Mouse (Mus musculus): Measurements from ENCODE around the gene Rita1. TPM values are rescaled to one million over a fixed set of nuclear protein-coding genes. Genes with fewer than 3 reads are reported as not detected.

Rita1 gene
- total and polyA plus RNA-seq, 2 experiments from 2014 or later = 24.1 to 28.6 TPM

- no peak for DNase-seq
- Histone ChIP-seq H3K9ac (no peak overlapping the region), H3K9me3 (ENCODE audit: low read length) (no peaks in the 10 kb centered on the region), H3K4me3 (ENCODE audit: low read depth, low read length) (no peak overlapping the region), H3K27ac (ENCODE audit: low read depth, low read length) (no peak overlapping the region), H3K36me3 (ENCODE audit: insufficient read depth) (no peaks in the 10 kb centered on the region), H3K27me3 (ENCODE audit: insufficient read depth, low read length) (no peaks in the 10 kb centered on the region), H3K4me1 (ENCODE audit: insufficient read depth) (no peaks in the 10 kb centered on the region), H3K4me2 (ENCODE audit: low read depth) (no peak overlapping the region)
- TF ChIP-seq CTCF (IDR thresholded peaks at IDR 0.05; ENCODE audit: low read depth) = no peak
- no peak for ATAC-seq
- WGBS = 94% methylated on average over 12 of the region's 12 CpGs
These were observed 10.2 kb downstream of the Rita1 start for GRCm38 (mm10) chr5:120602210-120602609.

- Histone ChIP-seq H3K27me3 (ENCODE audit: insufficient read depth, low read length) (no peaks in the 10 kb centered on the region), H3K4me2 (ENCODE audit: low read depth) (no peak overlapping the region), H3K27ac (ENCODE audit: low read depth, low read length) (no peak overlapping the region), H3K4me1 (ENCODE audit: insufficient read depth) (no peaks in the 10 kb centered on the region), H3K9ac (no peak overlapping the region), H3K36me3 (ENCODE audit: insufficient read depth) (no peaks in the 10 kb centered on the region), H3K9me3 (ENCODE audit: low read length) (no peaks in the 10 kb centered on the region), H3K4me3 (ENCODE audit: low read depth, low read length) (no peak overlapping the region)
- DNase-seq (no peak), ATAC-seq (no peak)
- WGBS = 63% methylated on average over 11 of the region's 11 CpGs
- TF ChIP-seq CTCF (IDR thresholded peaks at IDR 0.05; ENCODE audit: low read depth) = peak; percentile 60
These were observed 11.3 kb downstream of the Rita1 start for GRCm38 (mm10) chr5:120600946-120601668.

- 95% methylated on average over 6 of the region's 6 CpGs for WGBS
- no peak overlapping the region for H3K4me2 ChIP-seq (ENCODE audit: low read depth)
- no peaks in the 10 kb centered on the region for H3K36me3 ChIP-seq (ENCODE audit: insufficient read depth)
- no peaks in the 10 kb centered on the region for H3K9me3 ChIP-seq (ENCODE audit: low read length)
- DNase-seq = no peak
- no peak overlapping the region for H3K27ac ChIP-seq (ENCODE audit: low read depth, low read length)
- H3K9ac ChIP-seq = no peak overlapping the region
- H3K27me3 ChIP-seq (ENCODE audit: insufficient read depth, low read length) = no peaks in the 10 kb centered on the region
- no peak for TF ChIP-seq CTCF (IDR thresholded peaks at IDR 0.05; ENCODE audit: low read depth)
- no peak overlapping the region for H3K4me3 ChIP-seq (ENCODE audit: low read depth, low read length)
- no peaks in the 10 kb centered on the region for H3K4me1 ChIP-seq (ENCODE audit: insufficient read depth)
- no peak for ATAC-seq
These were observed 12.8 kb downstream of the Rita1 start for GRCm38 (mm10) chr5:120599625-120600024.

- no peak overlapping the region for H3K27ac ChIP-seq (ENCODE audit: low read depth, low read length)
- H3K9me3 ChIP-seq (ENCODE audit: low read length) = no peaks in the 10 kb centered on the region
- no peaks in the 10 kb centered on the region for H3K4me1 ChIP-seq (ENCODE audit: insufficient read depth)
- no peak overlapping the region for H3K4me2 ChIP-seq (ENCODE audit: low read depth)
- ATAC-seq (no peak), DNase-seq (no peak)
- H3K36me3 ChIP-seq (ENCODE audit: insufficient read depth) = no peaks in the 10 kb centered on the region
- TF ChIP-seq CTCF (IDR thresholded peaks at IDR 0.05; ENCODE audit: low read depth) = no peak
- no peak overlapping the region for H3K9ac ChIP-seq
- 85% methylated on average over 6 of the region's 6 CpGs for WGBS
- H3K4me3 ChIP-seq (ENCODE audit: low read depth, low read length) = no peak overlapping the region
- no peaks in the 10 kb centered on the region for H3K27me3 ChIP-seq (ENCODE audit: insufficient read depth, low read length)
These were observed 17.9 kb downstream of the Rita1 start for GRCm38 (mm10) chr5:120594485-120594884.

DNA sequence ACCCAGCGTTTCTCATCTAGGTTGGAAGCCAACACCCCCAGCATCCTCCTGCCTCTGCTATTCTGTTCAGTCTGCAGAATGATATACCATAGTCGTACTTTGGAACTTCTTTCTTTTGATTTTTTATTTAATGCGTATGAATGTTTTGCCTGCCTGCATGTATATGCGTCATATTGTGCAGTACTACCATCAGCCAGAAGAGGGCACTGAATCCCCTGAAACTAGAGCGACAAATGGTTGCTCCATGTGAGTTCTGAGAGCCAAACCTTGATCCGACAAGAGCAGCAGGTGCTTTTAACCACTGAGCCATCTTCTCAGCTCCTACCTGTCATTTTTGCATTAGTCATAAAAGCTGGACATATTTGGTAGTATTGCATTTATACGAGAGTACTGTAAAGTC is 20.2 kb downstream of the Rita1 start:
- no peaks in the 10 kb centered on the region for H3K36me3 ChIP-seq (ENCODE audit: insufficient read depth)
- DNase-seq = no peak

GRCm38 (mm10) chr5:120590356-120591010 is 21.9 kb downstream of the Rita1 start:
- no peaks in the 10 kb centered on the region for H3K36me3 ChIP-seq (ENCODE audit: insufficient read depth)
- peaks cover 15% of the 10 kb centered on the region for H3K4me1 ChIP-seq (ENCODE audit: insufficient read depth)
- H3K4me2 ChIP-seq (ENCODE audit: low read depth) = no peak overlapping the region
- no peaks in the 10 kb centered on the region for H3K27me3 ChIP-seq (ENCODE audit: insufficient read depth, low read length)
- H3K9ac ChIP-seq = no peak overlapping the region
- peak; percentile 56 for TF ChIP-seq CTCF (IDR thresholded peaks at IDR 0.05; ENCODE audit: low read depth)
- ATAC-seq (no peak), DNase-seq (no peak)
- WGBS = 76% methylated on average over 16 of the region's 16 CpGs
- no peak overlapping the region for H3K27ac ChIP-seq (ENCODE audit: low read depth, low read length)
- H3K9me3 ChIP-seq (ENCODE audit: low read length) = no peaks in the 10 kb centered on the region
- no peak overlapping the region for H3K4me3 ChIP-seq (ENCODE audit: low read depth, low read length)

More for the DNA sequence above, 20.2 kb downstream of the Rita1 start:
- Histone ChIP-seq H3K27me3 (ENCODE audit: insufficient read depth, low read length) (no peaks in the 10 kb centered on the region), H3K27ac (ENCODE audit: low read depth, low read length) (no peak overlapping the region), H3K9me3 (ENCODE audit: low read length) (no peaks in the 10 kb centered on the region), H3K9ac (no peak overlapping the region), H3K4me2 (ENCODE audit: low read depth) (no peak overlapping the region), H3K4me1 (ENCODE audit: insufficient read depth) (peaks cover 11% of the 10 kb centered on the region; the same call in 1 of the 2 replicates), H3K4me3 (ENCODE audit: low read depth, low read length) (no peak overlapping the region)
- TF ChIP-seq CTCF (IDR thresholded peaks at IDR 0.05; ENCODE audit: low read depth) = peak; percentile 54
- ATAC-seq = no peak
- WGBS = 78% methylated on average over 7 of the region's 7 CpGs

DNA sequence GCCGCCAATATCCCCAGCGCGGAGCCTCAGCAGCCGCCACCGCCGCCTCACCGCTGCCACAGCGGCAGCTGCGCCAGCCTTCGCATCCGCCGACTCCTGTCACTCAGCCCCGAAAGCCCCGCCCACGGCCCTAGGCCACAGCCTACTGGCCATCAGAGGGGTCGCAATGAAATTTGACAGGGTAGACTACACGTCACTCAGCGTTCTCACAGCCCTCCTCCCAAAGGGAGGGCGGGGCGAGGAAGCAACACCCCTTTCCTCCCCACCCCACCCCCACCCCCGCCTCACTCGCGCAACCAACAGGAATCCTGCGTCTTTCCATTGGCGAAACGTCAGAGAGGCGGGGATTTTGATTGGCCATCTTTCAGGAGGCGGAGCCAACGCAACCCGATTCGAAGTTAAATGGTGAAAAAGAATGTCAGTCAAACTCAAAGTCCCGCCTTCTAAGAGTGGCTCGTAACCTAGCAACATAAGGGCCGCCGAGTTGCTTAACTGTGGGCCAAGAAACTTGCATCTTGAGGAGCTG is 23.8 kb downstream of the Rita1 start, which contains the start of the genes Tpcn1 and Iqcd:
Gene Tpcn1, minus strand, starts transcription at position 105 of the 526 bp plus-strand sequence.
Gene Iqcd, plus strand, starts transcription at position 448 of the 526 bp plus-strand sequence.
- H3K4me2 ChIP-seq (ENCODE audit: low read depth) = peak within 1 kb of the TSS; percentile 93
- no peaks in the 10 kb centered on the region for H3K27me3 ChIP-seq (ENCODE audit: insufficient read depth, low read length)
- H3K36me3 ChIP-seq (ENCODE audit: insufficient read depth) = peaks cover 4% of the 10 kb centered on the region; the same call in 1 of the 2 replicates
- DNase-seq (peak; percentile 99), ATAC-seq (peak; percentile 99)
- TF ChIP-seq CTCF (IDR thresholded peaks at IDR 0.05; ENCODE audit: low read depth) = peak; percentile 38
- H3K9ac ChIP-seq = peak within 1 kb of the TSS; percentile 67
- peaks cover 15% of the 10 kb centered on the region for H3K4me1 ChIP-seq (ENCODE audit: insufficient read depth)
- peak within 1 kb of the TSS; percentile 71 for H3K4me3 ChIP-seq (ENCODE audit: low read depth, low read length)
- under 1% methylated on average over 35 of the region's 35 CpGs for WGBS
- H3K9me3 ChIP-seq (ENCODE audit: low read length) = no peaks in the 10 kb centered on the region
- H3K27ac ChIP-seq (ENCODE audit: low read depth, low read length) = peak within 1 kb of the TSS; percentile 80

All from forebrain, postnatal 0 days (tissue).